Mouse (Mus musculus) embryonic fibroblast, embryonic 13.5 days (primary cell): ENCODE measurements around the gene Ssbp2.

Experiments used
- CTCF ChIP-seq: IDR thresholded peaks from 2 replicates; pipeline ENCODE4 v1.5.1; 2011; ENCODE audit warnings: mild to moderate bottlenecking, control low read depth, low read length, moderate library complexity, borderline replicate concordance; ENCODE audit not compliant: insufficient read depth
- POLR2A ChIP-seq: IDR thresholded peaks from 2 replicates; pipeline ENCODE4 v1.6.1; 2011; ENCODE audit warnings: low read depth, mild to moderate bottlenecking, control low read depth, low read length, moderate library complexity

DNA sequence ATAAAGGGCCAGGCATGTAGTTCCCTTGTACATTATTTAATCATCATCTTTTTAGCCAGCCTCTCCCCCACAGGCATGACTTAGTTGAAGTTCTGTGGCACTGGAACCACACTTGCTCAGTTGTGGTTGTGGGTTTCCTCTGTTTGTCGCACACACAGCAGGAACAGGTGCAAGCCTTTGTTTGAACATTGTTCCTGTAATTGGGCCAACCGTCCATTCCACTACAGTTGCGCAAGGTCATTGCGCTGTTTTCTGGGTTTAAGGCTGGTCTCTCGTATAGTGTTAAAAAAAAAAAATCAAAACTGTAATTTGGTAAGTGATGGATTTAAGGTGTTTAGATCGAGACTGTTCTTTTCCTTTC is 81.0 kb downstream of the Ssbp2 start:
- TF ChIP-seq POLR2A = no peak
- TF ChIP-seq CTCF = no peak
